Mouse (Mus musculus) frontal cortex, postnatal 25 days (tissue): ENCODE results near the gene Atp5d.

ENCODE experiments used
- DNase-seq, 2 experiments: peaks; one replicate each; pipeline ENCODE4 v3.0.0; 2022; ENCODE audit warnings: low spot score in 2 of 2

The Atp5d gene

DNA sequence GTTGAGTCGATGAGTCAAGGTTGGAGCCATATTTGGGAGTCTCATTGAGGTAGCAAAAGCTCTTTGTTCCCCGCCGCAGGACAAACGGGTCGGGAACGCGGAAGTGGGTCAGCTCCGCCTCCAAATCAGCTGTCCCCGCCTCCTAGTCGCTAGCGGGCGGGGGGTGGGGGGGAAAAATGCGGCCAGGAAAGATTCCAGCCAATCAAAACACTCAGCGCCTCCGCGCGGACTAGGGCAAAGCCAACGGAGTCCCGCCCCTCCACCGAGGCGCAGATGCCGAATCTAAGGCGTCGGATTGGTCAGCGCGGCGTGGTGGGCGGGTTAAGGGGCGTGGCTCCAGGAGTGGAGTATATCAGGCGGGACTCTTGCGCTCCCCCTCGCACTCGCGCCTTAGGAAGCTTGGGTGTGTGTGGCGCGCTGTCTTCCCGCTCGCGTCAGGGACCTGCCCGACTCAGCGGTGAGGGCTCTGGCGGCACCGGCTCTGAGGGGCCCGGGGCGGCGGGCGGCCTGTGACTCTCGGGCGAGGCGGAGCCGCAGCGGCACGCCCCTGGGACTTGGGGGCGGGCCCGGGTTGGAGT, 29.1 kb downstream of the Atp5d start:
- peak; percentile 98 to 99 for DNase-seq

DNA sequence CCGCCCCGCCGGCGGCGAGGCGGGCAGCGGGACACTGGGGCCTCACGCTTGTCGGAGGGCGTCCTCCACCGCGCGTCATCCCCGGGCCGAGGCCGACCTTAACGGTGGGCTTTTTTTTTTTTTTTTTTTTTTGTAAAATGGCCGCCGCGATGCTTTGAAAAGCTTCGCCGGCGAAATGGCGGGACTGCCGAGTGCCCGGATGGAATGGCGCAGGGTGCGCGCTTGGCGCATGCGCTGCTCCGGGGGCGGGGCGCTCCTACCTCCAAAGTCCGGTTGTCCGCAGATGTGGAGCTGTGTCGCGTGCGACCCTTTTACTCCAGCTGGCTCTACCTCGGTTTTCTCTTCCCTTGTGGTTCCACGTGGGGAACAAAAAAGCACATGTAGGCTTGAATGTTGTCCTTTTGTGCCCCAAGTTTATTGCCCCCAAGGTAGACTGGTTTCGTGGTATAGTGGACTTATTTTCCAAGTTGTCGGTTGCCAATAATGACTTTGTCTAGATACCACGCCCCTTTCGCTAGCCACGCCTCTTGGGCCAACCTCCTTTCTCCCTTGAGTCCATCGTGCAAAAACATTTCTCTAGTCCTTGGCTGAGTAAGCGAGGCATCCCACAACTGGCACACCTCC, 29.7 kb downstream of the Atp5d start:
- DNase-seq = peak; percentile 85 to 89

DNA sequence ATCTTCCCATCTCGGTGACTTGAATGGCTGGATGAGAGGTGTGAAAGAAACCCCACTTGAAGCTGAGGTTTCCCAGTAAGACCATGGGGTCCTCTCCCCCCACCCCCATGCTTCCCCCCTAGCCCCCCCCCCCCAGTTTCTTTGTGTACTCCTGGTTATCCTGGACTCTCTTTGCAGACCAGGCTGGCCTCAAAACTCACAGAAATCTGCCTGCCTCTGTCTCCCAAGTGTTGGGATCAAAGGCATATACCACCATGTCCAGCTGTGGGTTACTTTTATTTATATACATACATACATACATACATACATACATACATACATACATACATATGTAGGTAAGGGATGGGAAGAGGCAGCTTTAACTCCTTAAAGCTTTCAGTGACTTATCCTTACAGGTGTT, 30.6 kb downstream of the Atp5d start:
- no peak for DNase-seq

DNA sequence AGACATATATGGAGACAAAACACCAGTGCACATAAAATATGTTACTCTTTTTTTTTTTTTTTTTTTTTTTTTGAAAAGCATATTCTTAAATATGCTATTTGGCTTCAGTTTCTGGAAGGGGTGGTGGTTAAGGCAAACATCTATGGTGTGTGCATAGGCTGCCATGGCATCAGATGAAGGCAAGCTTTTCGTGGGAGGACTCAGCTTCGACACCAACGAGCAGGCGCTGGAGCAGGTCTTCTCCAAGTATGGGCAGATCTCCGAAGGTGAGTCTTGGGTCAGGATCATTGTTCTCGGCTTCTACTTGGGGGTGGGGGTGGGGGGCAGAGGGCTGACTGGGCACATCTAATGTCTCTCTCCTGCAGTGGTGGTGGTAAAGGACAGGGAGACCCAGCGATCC, 31.2 kb downstream of the Atp5d start:
- DNase-seq = no peak

DNA sequence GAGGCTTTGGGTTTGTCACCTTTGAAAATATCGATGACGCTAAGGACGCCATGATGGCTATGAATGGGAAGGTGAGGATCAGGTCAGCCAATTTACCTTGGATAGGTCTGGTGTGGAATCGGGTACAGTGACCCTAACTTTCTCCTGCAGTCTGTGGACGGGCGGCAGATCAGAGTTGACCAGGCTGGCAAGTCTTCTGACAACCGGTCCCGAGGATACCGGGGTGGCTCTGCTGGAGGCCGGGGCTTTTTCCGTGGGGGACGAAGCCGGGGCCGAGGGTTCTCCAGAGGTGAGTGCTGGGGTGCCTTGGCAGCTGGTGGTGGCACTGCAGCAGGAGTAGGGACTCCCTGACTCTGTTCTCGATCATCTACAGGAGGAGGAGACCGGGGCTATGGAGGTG, 31.6 kb downstream of the Atp5d start:
- DNase-seq = no peak

DNA sequence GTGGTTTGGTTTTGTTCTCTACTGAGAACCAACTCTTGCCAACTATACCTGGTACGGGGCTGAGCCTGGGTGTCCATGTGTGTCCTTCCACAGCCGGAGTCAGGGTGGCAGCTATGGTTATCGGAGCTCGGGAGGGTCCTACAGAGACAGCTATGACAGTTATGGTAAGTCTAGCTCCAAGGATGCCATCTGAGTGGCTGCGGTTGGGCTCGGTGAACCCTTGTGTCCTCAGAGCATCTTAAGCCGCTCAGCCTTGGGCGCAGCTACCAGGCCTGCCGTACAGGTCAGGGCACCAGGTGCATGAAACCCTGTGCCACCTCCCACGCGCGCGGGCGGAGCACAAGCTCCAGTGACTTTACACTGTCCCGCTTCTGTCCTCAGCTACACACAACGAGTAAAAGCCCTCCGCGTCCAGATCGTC, 32.2 kb downstream of the Atp5d start:
- DNase-seq = no peak

DNA sequence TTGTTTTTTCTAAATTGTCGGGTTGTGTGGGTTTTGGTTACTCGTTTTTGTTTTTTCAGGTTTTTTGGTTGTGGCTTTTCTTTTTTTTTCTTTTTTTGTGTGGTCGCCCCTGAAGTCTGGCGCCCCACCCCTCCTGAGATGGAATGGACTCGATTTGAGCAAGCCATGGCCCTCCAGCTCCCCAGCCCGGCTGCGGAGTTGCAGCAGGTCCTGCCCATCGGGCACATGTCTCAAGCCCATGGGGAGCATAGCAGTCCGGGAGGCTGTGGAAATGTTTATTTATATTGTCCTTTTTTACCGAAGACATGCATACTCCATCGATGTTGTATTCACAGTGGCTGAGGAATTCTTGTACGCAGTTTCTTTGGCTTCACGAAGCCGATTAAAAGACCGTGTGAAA, 32.8 kb downstream of the Atp5d start:
- no peak for DNase-seq

DNA sequence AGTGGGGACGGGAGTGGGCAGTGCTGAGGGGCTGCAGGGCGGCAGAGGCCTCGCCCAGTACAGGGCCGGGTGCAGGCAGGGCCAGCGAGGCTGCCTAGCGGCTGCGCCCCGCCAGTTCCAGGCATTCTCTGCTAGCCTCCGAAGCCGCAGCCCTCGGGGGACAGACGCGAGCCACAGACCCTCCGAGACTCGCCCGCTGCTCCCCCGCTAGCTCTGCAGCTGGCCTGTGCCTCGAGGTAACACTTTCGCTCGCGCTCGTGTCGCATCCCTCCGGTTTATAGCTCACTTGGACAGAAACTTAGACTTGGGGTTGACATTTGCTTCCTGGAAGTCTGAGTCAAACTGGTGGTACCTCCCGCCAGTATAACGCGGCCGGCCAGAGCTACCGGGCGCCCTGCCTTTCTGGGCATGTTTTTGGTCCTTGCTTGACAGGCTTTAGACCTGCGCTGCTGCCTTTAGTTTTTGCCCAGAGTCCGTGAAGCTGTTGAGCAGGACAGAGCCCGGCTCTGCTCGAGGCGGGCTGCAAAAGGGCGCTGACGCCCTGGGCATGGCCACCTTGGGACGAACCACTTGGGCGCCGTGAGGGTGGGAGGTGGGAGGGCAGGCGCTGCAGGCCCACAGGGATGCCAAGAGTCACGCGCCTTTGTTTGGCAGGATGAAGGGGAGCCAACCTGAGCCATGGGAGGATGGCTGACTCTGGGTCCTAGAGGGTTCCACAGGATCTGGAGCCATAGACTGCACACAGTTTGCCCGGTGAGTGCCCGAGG, 33.5 kb downstream of the Atp5d start:
- no peak for DNase-seq

DNA sequence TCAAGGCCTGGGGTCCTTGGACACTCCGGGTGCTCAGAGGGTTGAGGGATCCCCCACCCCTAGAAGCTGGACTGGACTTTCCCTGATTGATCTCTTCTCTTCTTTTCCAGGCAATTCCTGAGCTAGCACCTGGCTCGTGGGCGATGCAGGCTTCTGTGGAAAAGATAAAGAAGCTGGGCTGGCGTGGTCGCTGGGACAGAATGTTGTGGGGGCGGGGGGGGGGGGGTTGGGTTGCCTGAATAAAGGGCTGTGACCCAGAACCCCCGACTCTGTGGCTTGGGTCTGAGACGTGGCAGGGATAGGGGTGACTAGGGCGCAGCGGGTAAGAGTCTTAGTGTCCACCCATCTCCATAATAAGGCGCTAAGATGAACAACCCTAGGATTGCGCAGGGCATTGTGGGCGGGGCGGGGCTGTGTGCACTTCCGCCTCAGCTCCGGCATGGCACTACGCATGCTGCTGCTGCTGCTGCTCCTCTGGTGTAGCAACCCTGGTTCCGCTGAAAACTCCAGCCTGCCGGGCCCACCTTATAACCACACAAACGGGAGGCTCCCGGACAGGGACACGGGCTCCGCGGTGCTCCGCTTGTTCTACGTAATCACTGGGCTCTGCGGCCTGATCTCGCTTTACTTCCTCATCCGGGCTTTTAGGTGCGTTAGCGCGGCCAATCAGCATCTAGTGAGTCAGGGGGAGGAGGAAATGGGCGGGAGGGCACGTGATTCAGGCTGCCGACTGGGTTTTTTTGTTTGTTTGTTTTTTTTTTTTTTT, 34.3 kb downstream of the Atp5d start, which contains the start of gene 1600002K03Rik:
Gene 1600002K03Rik, plus strand, starts transcription at position 418 of the 766 bp plus-strand sequence.
- peak; percentile 80 to 83 for DNase-seq

DNA sequence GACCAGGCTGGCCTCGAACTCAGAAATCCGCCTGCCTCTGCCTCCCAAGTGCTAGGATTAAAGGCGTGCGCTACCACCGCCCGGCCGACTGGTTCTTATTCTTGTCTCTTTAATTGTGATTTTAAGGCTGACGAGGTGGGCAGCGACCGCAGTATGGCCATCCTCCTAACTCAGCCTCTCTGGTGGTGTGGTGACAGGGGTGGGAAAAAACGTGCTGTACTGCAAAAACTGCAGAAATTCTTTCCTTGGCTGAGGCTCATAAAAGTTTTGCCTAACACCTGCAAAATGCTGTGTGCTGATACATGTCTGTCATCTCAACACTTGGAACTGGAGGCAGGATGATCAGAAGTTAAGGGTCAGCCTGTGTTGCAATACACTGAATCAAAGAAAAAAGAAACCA, 34.9 kb downstream of the Atp5d start:
- DNase-seq = no peak

DNA sequence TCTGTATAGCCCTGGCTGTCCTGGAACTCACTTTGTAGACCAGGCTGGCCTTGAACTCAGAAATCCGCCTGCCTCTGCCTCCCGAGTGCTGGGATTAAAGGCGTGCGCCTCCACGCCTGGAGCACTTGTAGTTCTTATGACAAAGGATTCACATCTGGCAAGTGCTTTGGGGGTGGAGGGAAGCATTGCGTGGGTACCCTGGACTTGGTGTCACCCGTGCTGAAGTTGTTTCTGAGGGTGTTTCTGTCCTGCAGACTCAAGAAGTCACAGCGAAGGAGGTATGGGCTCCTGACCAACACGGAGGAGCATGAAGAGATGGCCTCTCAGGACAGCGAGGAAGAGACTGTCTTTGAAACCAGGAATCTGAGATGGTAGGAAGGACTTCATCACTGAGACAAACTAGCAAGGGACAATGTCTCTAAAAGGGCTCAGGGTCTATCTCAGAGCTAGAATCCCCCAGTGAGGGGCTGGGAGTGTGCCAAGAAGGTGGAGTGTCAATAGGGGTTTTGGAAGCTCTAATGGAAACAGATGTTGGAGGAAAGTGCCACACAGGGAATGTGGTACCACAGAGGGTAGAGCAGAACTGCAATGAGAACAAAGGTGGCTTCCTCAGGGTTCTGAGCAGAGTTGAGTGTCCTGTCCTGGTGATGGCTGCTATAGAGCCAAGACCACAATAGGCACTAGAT, 35.7 kb downstream of the Atp5d start:
- DNase-seq = no peak

DNA sequence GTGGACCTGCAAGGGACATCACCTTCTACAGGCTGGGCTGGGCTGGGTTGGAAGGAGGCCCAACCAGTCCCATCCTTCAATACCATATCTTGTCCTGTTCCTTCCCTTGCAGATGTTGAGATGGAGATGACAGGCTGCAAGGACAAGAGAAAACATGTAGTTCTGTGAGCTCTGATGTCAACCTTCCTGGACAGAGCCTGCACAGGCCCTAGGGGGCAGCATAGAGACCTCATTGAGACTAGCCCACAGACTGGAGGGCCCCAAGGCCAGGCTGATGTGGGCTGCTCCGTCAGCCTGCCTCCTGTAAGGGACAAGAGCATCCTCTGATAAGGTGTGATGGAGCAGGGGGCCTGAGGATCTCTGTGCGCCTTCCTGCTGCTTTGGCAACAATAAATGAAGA, 36.3 kb downstream of the Atp5d start:
- DNase-seq = no peak

DNA sequence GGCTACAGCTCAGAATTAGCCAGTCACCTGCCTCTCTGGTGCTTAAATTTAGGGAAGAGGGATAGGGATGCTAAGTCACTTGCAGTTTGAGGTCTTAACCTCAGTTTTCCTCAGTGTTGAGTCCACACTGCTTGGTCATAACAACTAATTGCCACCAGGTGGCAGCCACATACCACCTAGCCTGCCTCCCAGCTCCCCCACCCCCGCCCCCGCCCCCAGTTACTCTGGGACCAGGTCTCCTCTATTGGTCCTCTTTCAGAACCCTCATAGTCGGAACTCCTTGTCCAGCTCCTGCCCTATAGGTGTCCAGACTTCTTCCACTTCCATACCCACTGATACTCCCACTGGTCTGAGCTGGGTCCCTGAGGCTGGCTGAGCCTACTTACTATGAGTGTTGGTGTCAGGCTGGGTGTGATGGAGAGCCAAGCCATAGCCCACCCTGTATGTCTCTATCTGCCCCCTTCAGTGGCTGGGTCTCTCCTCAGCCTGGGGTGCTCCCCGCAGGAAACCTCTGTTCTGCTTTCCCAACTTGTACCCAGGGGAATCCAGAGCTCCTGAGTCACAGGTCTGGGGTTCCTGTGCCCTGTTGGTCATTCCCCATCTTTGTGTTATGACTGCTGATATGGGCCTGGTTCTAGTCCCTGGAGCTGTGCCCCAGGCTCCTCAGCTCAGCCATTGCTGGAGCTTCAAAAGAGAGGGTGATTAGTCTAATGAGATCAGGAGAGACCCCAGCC, 37.3 kb downstream of the Atp5d start:
- no peak for DNase-seq

DNA sequence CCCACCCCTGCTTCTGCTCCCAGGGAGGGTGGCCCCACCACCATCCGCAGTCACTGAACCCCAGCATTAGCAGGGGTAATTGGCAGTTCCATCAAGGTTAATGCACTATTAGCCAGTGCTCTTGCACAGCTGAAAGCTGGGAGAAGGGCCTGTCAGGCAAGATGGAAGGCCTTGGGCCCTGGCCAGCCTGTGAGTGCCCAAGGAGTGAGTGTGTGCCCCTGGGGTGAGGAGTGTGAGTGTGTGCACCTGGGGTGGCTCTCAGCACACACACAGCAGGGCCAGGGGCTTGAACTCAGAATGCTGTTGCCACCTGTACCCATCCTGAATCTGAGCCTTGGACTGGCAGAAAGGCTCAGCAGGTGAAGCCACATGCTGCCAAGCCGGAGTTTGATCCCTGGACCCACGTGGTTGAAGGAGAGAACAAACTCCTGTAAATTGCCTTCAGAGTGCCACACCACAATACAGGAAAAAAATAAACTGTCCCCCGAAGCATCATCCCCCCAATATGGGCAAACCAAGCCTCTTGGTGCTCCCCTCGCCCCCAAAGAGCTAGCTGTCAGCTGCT, 37.9 kb downstream of the Atp5d start:
- no peak for DNase-seq

DNA sequence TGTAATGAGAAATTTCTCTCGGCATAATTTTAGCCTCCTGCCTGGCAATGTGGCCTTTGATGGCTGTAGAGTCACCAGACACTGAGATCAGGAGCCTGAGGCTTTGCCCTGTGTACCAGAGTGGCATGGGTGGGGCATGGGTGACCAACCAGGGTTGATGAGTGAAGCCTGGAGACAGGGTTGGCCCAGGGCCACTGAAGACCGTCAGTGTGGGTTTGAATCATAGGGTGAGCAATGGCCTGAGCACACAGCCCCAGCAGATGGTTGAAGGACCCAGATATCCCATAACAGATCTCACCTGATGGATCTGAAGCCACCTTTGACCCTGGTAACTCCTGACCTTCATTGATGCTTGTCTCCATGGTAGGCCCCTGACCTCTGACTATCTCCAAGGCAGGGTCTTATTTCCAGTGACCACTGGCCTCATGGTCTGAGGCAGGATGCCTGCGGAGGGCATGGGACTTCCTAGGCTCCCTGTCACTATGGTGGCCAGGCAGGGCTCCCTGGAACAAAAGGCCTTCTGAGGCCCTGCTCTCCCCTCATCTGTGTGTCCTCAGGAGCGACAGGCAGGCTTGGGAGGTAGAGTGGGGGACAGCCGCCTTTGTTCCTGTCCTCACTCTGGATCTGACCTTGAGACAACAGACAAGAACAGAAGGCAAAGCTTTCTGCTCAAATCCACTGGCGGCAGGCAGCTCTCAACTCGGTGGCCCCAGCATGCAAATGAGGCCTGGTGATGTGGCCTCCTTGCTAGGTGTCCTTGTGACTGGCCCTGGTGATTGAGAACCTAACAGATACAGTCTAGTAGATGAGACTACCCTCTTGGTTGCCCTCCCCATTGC, 39.2 kb downstream of the Atp5d start:
- DNase-seq = no peak

DNA sequence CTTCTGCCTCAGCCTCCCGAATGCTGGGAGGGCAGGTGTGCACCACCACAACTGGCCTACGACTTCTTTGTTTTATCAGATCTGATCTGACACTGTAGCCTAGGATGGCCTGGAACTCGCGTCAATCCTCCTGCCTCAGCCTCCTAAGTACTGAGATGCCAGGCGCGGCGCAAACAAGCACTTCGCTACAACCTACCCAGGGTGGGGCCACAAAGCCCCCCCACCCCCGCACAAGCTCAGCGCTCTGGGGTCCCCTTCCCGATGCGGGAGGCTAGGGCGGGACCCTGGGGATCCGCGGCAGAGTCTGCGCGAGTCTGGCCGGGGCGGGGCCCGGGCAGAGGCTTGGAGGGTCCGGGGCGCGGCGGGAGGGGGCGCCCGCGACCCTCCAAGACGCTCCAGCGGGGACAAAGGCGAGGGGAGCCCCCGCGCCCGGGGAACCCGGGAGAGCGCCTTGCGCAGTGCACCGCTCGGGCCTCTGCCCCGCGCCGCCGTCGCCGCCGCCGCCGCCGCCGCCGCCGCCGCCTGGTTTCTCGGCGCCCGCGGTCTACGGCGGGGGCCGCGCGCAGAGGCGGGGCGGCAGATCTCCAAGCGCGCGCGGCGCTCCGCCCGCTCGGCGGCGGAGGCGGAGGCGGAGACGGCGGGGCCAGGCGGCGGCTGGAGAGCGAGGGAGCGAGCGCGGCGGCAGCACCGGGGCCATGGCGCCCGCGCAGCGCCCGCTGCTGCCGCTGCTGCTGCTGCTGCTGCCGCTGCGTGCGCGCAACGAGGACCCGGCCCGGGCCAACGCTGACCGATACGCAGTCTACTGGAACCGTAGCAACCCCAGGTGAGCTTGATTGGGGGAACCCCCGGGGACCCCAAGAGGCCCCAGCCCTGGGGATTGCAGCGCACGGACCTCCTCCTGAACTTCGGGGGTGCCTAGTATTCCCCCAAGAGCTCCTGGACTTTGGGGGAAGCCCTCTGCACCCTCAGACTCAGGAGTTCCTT, 40.9 kb downstream of the Atp5d start, which contains the start of gene Efna2:
Gene Efna2, plus strand, starts transcription at position 415 of the 984 bp plus-strand sequence.
- no peak for DNase-seq

DNA sequence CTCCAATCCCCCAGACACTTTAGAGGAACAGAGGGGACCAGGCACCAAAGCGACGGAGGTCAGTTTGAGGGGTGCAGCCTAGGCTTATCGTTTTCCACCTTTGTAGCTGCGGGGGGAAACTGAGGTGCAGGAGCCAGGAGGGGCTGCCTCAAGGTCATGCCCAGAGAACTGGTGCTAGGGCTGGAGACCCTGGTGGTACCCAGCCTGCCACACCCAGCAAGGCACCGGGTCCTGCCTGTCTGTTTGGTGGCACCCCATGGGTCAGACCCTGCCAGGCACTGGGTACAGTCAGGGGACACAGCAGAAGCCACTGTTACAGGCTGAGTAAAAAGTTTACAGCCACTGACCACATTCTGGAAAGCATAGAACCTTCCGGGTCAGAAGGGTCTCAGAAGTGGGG, 41.9 kb downstream of the Atp5d start:
- DNase-seq = no peak

DNA sequence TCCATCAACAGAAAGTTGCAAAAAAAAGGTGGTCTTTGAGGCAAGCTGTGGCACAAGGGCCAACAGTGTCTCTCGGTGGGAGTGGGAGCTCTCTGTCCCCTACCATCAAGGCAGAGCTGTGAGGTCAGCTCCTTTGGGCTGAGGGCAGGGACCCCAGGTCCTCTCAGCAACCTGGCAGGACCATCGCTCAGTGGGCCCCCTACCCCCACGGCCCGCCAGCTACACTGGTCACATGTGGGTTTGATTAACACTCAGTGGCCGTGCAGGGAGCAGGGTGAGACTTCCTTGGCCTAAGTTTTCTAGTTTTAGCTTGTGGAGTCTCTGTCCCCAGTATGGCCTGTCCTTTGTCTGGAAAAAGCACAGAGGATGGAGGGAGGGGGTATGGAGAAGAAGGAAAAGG, 42.4 kb downstream of the Atp5d start:
- no peak for DNase-seq

DNA sequence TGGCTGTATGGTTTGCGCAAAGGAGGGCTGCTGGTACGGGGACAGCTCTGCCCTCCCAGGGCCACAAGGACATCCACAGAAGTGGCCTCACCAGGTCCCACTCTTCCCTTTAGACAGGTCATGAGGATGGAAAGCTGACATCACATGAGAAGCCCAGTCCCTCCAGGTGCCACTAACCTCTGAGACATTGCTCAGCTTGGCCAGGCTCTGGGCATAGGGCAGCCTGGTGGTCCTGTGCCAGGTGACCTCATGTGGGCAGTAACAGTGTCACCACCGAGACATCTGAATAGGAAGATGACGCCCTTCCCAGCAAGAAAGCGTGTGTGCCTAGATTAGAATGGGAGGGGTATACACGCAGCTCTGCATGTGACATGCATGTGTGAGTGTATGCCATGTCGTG, 44.1 kb downstream of the Atp5d start:
- DNase-seq = no peak
